Mouse (Mus musculus) liver, postnatal 0 days (tissue): ENCODE measurements around the gene Suox. TPM values are rescaled to one million over a fixed set of nuclear protein-coding genes. Genes with fewer than 3 reads are reported as not detected.
"Not testable (repeated sequence)": the region's sequence is repeated elsewhere in the genome, so short reads cannot be mapped to it uniquely, and the experiment has no call there.

ENCODE experiments used
- ATAC-seq: fragments of 200-750 bp; cut with Nextera tagmentation; 2 replicates; pipeline ENCODE4 v1.8.0; 2017; ENCODE audit warnings: mild to moderate bottlenecking, moderate library complexity
- DNase-seq: peaks from one replicate; pipeline ENCODE4 v3.0.0-alpha.2; 2016
- H3K27ac ChIP-seq: fragments of 300-500 bp; sonication (generic); 2 replicates; pipeline ENCODE4 v1.5.1; 2014; ENCODE audit warnings: antibody characterized with exemption, moderate library complexity, mild to moderate bottlenecking, low read depth
- H3K27me3 ChIP-seq: fragments of 300-500 bp; sonication (generic); 2 replicates; pipeline ENCODE4 v1.6.1; 2014; ENCODE audit warnings: low read length, control low read depth, mixed read lengths; ENCODE audit not compliant: insufficient read depth
- H3K36me3 ChIP-seq: fragments of 300-500 bp; sonication (generic); replicated peaks from 2 replicates; pipeline ENCODE4 v1.6.1; 2014; ENCODE audit warnings: mild to moderate bottlenecking, control low read depth, low read length, moderate library complexity, mixed read lengths; ENCODE audit not compliant: insufficient read depth
- H3K4me1 ChIP-seq: fragments of 300-500 bp; sonication (generic); 2 replicates; pipeline ENCODE4 v1.6.1; 2014; ENCODE audit warnings: antibody characterized with exemption, mild to moderate bottlenecking, control low read depth; ENCODE audit not compliant: insufficient read depth
- H3K4me2 ChIP-seq: fragments of 300-500 bp; sonication (generic); 2 replicates; pipeline ENCODE4 v1.6.1; 2014; ENCODE audit warnings: low read depth, mild to moderate bottlenecking, low read length, moderate library complexity, mixed read lengths
- H3K4me3 ChIP-seq: fragments of 300-500 bp; sonication (generic); 2 replicates; pipeline ENCODE4 v1.5.1; 2014; ENCODE audit warnings: low read depth, low read length
- H3K9ac ChIP-seq: fragments of 300-500 bp; sonication (generic); replicated peaks from 2 replicates; pipeline ENCODE4 v1.6.1; 2014; ENCODE audit warnings: mild to moderate bottlenecking, moderate library complexity
- H3K9me3 ChIP-seq: fragments of 300-500 bp; sonication (generic); 2 replicates; pipeline ENCODE4 v1.6.1; 2016; ENCODE audit warnings: mild to moderate bottlenecking, control low read depth, low read length, mixed read lengths
- CTCF ChIP-seq: sonication (generic); IDR thresholded peaks from 2 replicates; pipeline ENCODE4 v1.5.1; 2016; ENCODE audit warnings: antibody characterized with exemption, low read depth
- EP300 ChIP-seq: IDR thresholded peaks from 2 replicates; pipeline ENCODE4 v1.6.1; 2016; ENCODE audit warnings: antibody characterized with exemption, low read depth, mild to moderate bottlenecking
- WGBS: fragments of 180-500 bp; shearing (Covaris S2); extraction: QIAGEN DNeasy Blood & Tissue Kit; methylation state at CpG from one replicate; pipeline ENCODE4 v1.1.7; 2014; ENCODE audit not compliant: insufficient replicate concordance; 5-methylcytosine and 5-hydroxymethylcytosine counted together
- polyA plus RNA-seq: library from polyadenylated mRNA; unstranded; fragments of >200 nt; fragmentation: Nextera tagmentation; extraction: Ambion mirVana; gene quantifications from 2 replicates; pipeline ENCODE4 v1.2.1, GENCODE M21; 2015

The Suox gene
- polyA plus RNA-seq, 1 experiment from 2014 or later = 27.7 TPM

DNA sequence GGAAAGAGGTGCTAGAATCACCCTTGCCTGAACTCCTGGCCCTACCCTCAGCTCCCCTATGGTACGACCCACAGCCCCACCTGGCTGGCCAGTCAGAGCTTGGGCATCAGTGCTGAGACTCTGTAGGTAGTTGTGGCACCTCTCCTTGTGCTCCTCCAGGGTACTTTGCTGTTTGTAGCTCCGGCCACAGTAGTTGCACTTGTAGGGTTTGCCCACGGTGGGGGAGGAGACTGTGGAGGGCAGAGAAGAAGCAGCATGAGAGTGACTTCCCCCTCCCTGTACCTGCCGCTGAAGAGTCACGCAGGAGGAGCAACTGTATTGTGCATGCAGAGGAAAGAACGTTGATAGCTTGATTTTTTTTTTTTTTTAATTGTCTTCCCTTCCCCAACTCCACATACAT lies 37.3 kb downstream of the Suox start:
- no peak for ATAC-seq
- TF ChIP-seq CTCF = no peak
- TF ChIP-seq EP300 = no peak
- WGBS = 34% methylated on average over 6 of the region's 6 CpGs
- Histone ChIP-seq H3K9ac (no peak overlapping the region), H3K4me3 (no peak overlapping the region), H3K4me1 (peaks cover 3% of the 10 kb centered on the region; the same call in 1 of the 2 replicates), H3K36me3 (no peaks in the 10 kb centered on the region), H3K27me3 (no peaks in the 10 kb centered on the region), H3K4me2 (0 out of 2 replicates have a peak overlapping the region, but pooled peaks have one; percentile 38), H3K27ac (peak overlapping the region; percentile 30; the same call in 1 of the 2 replicates), H3K9me3 (no peaks in the 10 kb centered on the region)
- no peak for DNase-seq

DNA sequence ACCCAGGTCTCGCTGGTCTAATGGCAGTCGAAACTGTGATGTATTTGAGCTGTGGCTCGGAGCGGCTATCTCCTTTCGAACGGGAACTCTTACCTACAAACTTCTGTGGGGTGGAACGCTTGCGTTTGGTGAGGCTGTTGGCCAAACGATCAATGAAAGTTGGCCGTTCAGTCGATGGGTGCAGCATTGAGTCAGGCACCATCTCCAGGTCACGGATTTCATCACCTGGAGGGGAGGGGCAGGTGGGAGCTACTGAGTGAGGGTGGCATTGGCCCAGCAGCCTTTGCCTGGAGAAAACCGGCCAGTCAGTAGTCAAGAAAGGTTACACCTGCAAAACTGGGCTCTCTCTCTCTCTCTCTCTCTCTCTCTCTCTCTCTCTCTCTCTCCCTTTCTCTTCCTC lies 38.2 kb downstream of the Suox start:
- H3K27ac ChIP-seq = peak overlapping the region; percentile 91
- H3K27me3 ChIP-seq = no peaks in the 10 kb centered on the region
- no peak for TF ChIP-seq CTCF
- no peak for TF ChIP-seq EP300
- H3K4me3 ChIP-seq = no peak overlapping the region
- no peak overlapping the region for H3K9ac ChIP-seq
- H3K4me2 ChIP-seq = peak overlapping the region; percentile 30; the same call in 1 of the 2 replicates
- WGBS = 74% methylated on average over 13 of the region's 13 CpGs
- H3K4me1 ChIP-seq = peaks cover 3% of the 10 kb centered on the region; the same call in 1 of the 2 replicates
- no peaks in the 10 kb centered on the region for H3K36me3 ChIP-seq
- peak; percentile 83 for DNase-seq
- H3K9me3 ChIP-seq = no peaks in the 10 kb centered on the region
- ATAC-seq = peak; percentile 98

DNA sequence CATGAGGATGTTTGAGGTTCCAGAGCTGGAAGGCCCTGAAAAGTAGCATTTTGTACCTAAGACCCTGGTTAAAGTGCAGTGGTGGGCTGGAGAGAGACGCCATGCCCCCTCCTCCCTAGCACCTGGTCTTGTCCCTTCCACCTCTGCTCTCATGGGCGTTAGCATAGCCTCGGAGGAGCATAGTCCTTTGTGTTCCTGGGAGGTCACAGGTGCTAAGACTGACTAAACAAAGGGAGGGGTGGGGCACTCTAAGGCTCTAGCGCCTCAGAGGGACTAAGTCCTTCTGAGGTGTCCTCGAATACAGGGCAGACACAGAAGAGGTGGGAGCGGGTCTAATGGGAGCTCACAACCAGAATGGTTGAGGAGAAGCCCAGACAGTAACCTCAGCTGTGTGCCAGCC lies 42.3 kb downstream of the Suox start:
- Histone ChIP-seq H3K36me3 (no peaks in the 10 kb centered on the region), H3K4me1 (peaks cover 9% of the 10 kb centered on the region), H3K9ac (no peak overlapping the region), H3K4me3 (no peak overlapping the region), H3K4me2 (no peak overlapping the region), H3K27ac (no peak overlapping the region), H3K9me3 (no peaks in the 10 kb centered on the region), H3K27me3 (no peaks in the 10 kb centered on the region)
- WGBS = 34% methylated on average over 6 of the region's 6 CpGs
- ATAC-seq (no peak), DNase-seq (no peak)
- TF ChIP-seq CTCF = no peak
- TF ChIP-seq EP300 = no peak

DNA sequence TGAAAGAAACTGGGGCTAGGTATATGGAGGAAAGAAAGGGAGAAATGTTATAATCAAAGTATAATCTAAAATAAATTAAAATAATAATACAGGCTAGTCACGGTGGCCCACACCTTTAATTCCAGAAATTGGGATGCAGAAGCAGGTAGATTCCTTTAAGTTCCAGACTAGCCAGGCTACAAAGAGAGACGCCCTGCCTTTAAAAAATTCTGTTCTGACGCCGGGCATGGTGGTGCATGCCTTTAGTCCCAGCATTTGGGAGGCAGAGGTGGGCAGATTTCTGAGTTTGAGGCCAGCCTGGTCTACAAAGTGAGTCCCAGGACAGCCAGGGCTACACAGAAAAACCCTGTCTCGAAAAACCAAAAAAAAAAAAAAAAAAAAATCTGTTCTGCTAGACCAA lies 43.6 kb downstream of the Suox start:
- H3K9me3 ChIP-seq, H3K4me3 ChIP-seq, H3K27ac ChIP-seq, H3K36me3 ChIP-seq, H3K4me2 ChIP-seq, H3K9ac ChIP-seq, DNase-seq, ATAC-seq, H3K27me3 ChIP-seq: not testable (repeated sequence)
- H3K4me1 ChIP-seq = peaks cover 13% of the 10 kb centered on the region
- WGBS = 73% methylated on average over 5 of the region's 5 CpGs

DNA sequence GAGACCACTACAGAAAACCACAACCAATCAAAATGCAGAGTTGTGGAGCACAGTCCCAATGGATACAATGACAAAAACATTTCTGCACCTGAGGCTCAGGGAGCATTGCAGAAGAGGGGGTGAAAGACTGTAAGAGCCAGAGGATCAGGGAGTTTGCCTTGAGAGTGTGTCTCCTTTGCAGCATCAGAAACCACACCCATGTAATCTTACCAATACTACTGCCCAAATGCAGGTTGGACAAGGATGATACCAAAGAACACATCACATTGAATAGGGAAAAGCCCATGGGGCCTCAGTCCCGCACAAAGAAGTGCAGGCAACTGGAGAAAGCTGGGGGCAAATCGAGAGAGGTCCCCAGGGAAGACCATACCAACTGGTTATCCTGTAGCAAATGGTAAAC lies 44.1 kb downstream of the Suox start:
- ATAC-seq (no peak), DNase-seq (no peak)
- no peak overlapping the region for H3K4me3 ChIP-seq
- no peak for TF ChIP-seq CTCF
- TF ChIP-seq EP300 = peak; percentile 85
- no peak overlapping the region for H3K27ac ChIP-seq
- peaks cover 16% of the 10 kb centered on the region for H3K4me1 ChIP-seq
- peaks cover 2% of the 10 kb centered on the region; the same call in 1 of the 2 replicates for H3K36me3 ChIP-seq
- H3K27me3 ChIP-seq = no peaks in the 10 kb centered on the region
- no peak overlapping the region for H3K4me2 ChIP-seq
- H3K9me3 ChIP-seq = no peaks in the 10 kb centered on the region
- no peak overlapping the region for H3K9ac ChIP-seq
- 52% methylated on average over 2 of the region's 2 CpGs for WGBS

DNA sequence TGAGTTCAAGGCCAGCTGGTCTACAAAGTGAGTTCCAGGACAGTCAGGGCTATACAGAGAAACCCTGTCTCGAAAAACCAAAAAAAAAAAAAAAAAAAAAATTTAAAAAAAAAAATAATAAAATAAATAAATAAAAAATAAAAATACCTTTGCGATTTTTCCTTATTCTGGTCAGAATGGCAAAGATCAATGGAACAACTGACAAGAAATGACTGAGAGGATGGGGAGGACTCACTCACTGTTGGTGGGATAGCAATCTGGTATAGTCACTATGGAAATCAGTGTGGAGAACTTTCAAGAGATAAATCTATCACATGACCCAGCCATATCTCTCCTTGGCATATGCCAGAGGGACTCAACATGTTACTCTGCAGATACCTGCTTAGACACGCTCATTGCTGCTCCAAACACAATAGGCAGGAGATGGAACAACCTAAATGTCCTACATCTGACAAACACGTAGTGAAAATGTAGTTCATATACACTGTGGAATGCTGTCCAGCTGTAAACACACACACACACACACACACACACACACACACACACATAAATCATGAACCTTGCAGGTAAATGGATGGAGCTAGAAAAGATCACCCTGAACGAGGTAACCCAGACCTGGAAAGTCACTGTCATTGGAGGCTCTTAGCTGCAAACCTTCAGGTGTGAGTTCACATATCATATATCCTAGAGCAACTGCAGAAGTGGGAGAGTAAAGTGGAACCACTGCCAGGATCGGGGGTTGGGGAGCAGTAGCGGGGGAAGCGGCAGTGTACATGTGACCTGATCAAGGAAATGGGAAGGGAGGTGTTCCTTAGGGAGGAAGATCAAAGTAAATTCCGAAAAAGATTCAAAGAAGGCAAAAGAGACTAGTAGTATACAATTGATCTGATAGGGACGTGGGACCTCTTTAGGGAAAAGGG lies 46.2 kb downstream of the Suox start:
- Histone ChIP-seq H3K36me3 (peaks cover 12% of the 10 kb centered on the region), H3K9me3 (no peaks in the 10 kb centered on the region), H3K4me1 (peaks cover 16% of the 10 kb centered on the region), H3K4me3 (no peak overlapping the region), H3K27me3 (no peaks in the 10 kb centered on the region), H3K9ac (no peak overlapping the region), H3K4me2 (no peak overlapping the region), H3K27ac (0 out of 2 replicates have a peak overlapping the region, but pooled peaks have one; percentile 7)
- ATAC-seq (no peak), DNase-seq (no peak)
- WGBS = 63% methylated on average over 10 of the region's 10 CpGs
- TF ChIP-seq CTCF (no peak), EP300 (peak; percentile 48)
